In the genomic region with DNA sequence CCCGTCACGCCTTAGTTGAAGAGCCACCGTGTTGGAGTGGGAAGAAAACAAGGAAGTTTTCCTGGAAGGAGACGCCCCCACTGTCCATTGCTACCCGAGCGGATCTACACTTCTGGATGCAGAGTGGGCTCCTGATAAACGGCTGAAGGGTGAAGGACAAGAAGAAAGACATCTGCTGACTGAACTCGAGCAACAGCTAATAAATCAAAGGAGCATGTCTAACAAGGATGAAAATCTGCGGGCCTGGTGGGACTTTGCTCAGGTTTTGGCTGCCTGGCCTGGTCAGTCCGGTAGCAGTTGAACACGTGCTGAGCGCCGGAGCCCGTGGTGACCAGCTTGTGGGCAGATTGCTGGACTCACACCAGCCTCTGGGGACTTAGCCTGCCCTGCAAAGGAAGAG, we compare ENCODE assay signal across 7 mouse cellular contexts. TPM values are rescaled to one million over a fixed set of nuclear protein-coding genes. Genes with fewer than 3 reads are reported as not detected.
DNase-seq lines count a peak whose midpoint lies in the region; ATAC-seq and TF ChIP-seq lines count a peak whose summit lies in the region.

No protein-coding gene starts in this region.

- peak; percentile 25; the same call in 1 of the 2 replicates for ATAC-seq in lung, embryonic 14.5 days (ENCODE audit: insufficient read depth)
- no peak for ATAC-seq in forebrain, embryonic 16.5 days
- ATAC-seq in stomach, embryonic 15.5 days (ENCODE audit: insufficient read depth, low FRiP score, low read depth), result no peak
- ATAC-seq in activated CD4-positive, CD25-positive, alpha-beta regulatory T cell, adult 4 months, result no peak

- 0 out of 2 replicates have a peak overlapping the region, but pooled peaks have one; percentile 3 for H3K4me3 ChIP-seq in lung, embryonic 14.5 days (ENCODE audit: low read depth, low read length)
- no peak overlapping the region for H3K4me3 ChIP-seq in lung, adult 2 months (replicated peaks; ENCODE audit: extremely low read depth, low read depth, low read length)
- no peak overlapping the region; the same call in 1 of the 2 replicates for H3K4me3 ChIP-seq in forebrain, embryonic 16.5 days (replicated peaks; ENCODE audit: low read length)
- H3K4me3 ChIP-seq in stomach, embryonic 15.5 days (replicated peaks), result no peak overlapping the region

- no peak overlapping the region; the same call in 1 of the 2 replicates for H3K9ac ChIP-seq in lung, embryonic 14.5 days
- H3K9ac ChIP-seq in forebrain, embryonic 16.5 days (replicated peaks; ENCODE audit: low read depth, low read length), result no peak overlapping the region
- H3K9ac ChIP-seq in stomach, embryonic 15.5 days, result no peak overlapping the region

- TF ChIP-seq CTCF in lung, embryonic 14.5 days (IDR thresholded peaks at IDR 0.05; ENCODE audit: low read depth), result no peak
- TF ChIP-seq CTCF in lung, adult 2 months (IDR thresholded peaks at IDR 0.05; ENCODE audit: insufficient read depth, low read length), result no peak

- H3K27me3 ChIP-seq in lung, embryonic 14.5 days (ENCODE audit: insufficient read depth, low read length), result no peaks in the 10 kb centered on the region
- H3K27me3 ChIP-seq in forebrain, embryonic 16.5 days (replicated peaks; ENCODE audit: control insufficient read depth, insufficient read depth, low read length), result no peaks in the 10 kb centered on the region
- no peaks in the 10 kb centered on the region for H3K27me3 ChIP-seq in stomach, embryonic 15.5 days (replicated peaks)

- 25% methylated on average over 14 of the region's 14 CpGs for WGBS in lung, embryonic 14.5 days
- 46% methylated on average over 14 of the region's 14 CpGs for WGBS in lung, adult 2 months
- WGBS in forebrain, embryonic 16.5 days, result 77% methylated on average over 14 of the region's 14 CpGs
- WGBS in stomach, embryonic 15.5 days, result 46% methylated on average over 14 of the region's 14 CpGs

- no peaks in the 10 kb centered on the region for H3K9me3 ChIP-seq in lung, embryonic 14.5 days (ENCODE audit: low read depth, low read length)
- H3K9me3 ChIP-seq in forebrain, embryonic 16.5 days (ENCODE audit: control insufficient read depth, low read length), result no peaks in the 10 kb centered on the region
- H3K9me3 ChIP-seq in stomach, embryonic 15.5 days, result no peaks in the 10 kb centered on the region

- H3K36me3 ChIP-seq in lung, embryonic 14.5 days (ENCODE audit: insufficient read depth), result no peaks in the 10 kb centered on the region
- no peaks in the 10 kb centered on the region for H3K36me3 ChIP-seq in forebrain, embryonic 16.5 days (ENCODE audit: control insufficient read depth, insufficient read depth)
- H3K36me3 ChIP-seq in stomach, embryonic 15.5 days, result no peaks in the 10 kb centered on the region

- no peak overlapping the region for H3K27ac ChIP-seq in lung, embryonic 14.5 days (ENCODE audit: low read depth)
- H3K27ac ChIP-seq in forebrain, embryonic 16.5 days (ENCODE audit: low read length), result no peak overlapping the region
- no peak overlapping the region for H3K27ac ChIP-seq in stomach, embryonic 15.5 days

- H3K4me1 ChIP-seq in lung, embryonic 14.5 days (ENCODE audit: insufficient read depth), result 0 out of 2 replicates have a peak, but pooled peaks cover 10% of the 10 kb centered on the region
- H3K4me1 ChIP-seq in lung, adult 2 months (ENCODE audit: control insufficient read depth, insufficient read depth, low read length), result no peaks in the 10 kb centered on the region
- peaks cover 6% of the 10 kb centered on the region for H3K4me1 ChIP-seq in forebrain, embryonic 16.5 days (replicated peaks; ENCODE audit: control insufficient read depth, insufficient read depth, low read length)
- 0 out of 2 replicates have a peak, but pooled peaks cover 4% of the 10 kb centered on the region for H3K4me1 ChIP-seq in stomach, embryonic 15.5 days

- peak; percentile 33 for DNase-seq in lung, embryonic 14.5 days
- no peak for DNase-seq in lung, adult 2 months
- DNase-seq in kidney, postnatal 25 days, result peak; percentile 78 to 94
- no peak for DNase-seq in lung, postnatal 10 days

- peak overlapping the region; percentile 50 for H3K4me2 ChIP-seq in lung, embryonic 14.5 days
- H3K4me2 ChIP-seq in forebrain, embryonic 16.5 days (ENCODE audit: low read length), result peak overlapping the region; percentile 40
- H3K4me2 ChIP-seq in stomach, embryonic 15.5 days, result peak overlapping the region; percentile 39; the same call in 1 of the 2 replicates

- TF ChIP-seq POLR2A in lung, adult 2 months (IDR thresholded peaks at IDR 0.05; ENCODE audit: borderline replicate concordance, extremely low read depth, low read depth, low read length), result no peak

RNA-seq across cellular contexts. Expression of a gene that starts 0.6 kb away (rescaled TPM):
- polyA plus RNA-seq in lung, embryonic 14.5 days (2014; fragmentation: Nextera tagmentation; extraction: Ambion mirVana), result 0.60 and 0.70 TPM in 2 replicates
- polyA plus RNA-seq in lung, adult 2 months (2012; rRNA removed), result 0.66 and 4.5 TPM in 2 replicates
- polyA plus RNA-seq in forebrain, embryonic 16.5 days (2015; fragmentation: Nextera tagmentation; extraction: Ambion mirVana), result 2.6 and 2.7 TPM in 2 replicates
- polyA plus RNA-seq in stomach, embryonic 15.5 days (2015; fragmentation: Nextera tagmentation; extraction: Ambion mirVana), result 1.6 and 2.4 TPM in 2 replicates
- polyA plus RNA-seq in activated CD4-positive, CD25-positive, alpha-beta regulatory T cell, adult 4 months (2017; shearing (Covaris generic)), result not detected

RNA-seq across cellular contexts. Expression of a gene that starts 29.1 kb away (rescaled TPM):
- polyA plus RNA-seq in lung, embryonic 14.5 days (2014; fragmentation: Nextera tagmentation; extraction: Ambion mirVana), result not detected in 2 replicates
- not detected in 2 replicates for polyA plus RNA-seq in lung, adult 2 months (2012; rRNA removed)
- polyA plus RNA-seq in forebrain, embryonic 16.5 days (2015; fragmentation: Nextera tagmentation; extraction: Ambion mirVana), result not detected in 2 replicates
- 0.08 and 0.15 TPM in 2 replicates for polyA plus RNA-seq in stomach, embryonic 15.5 days (2015; fragmentation: Nextera tagmentation; extraction: Ambion mirVana)
- polyA plus RNA-seq in activated CD4-positive, CD25-positive, alpha-beta regulatory T cell, adult 4 months (2017; shearing (Covaris generic)), result not detected

RNA-seq across cellular contexts. Expression of a gene that starts 32.5 kb away (rescaled TPM):
- polyA plus RNA-seq in lung, embryonic 14.5 days (2014; fragmentation: Nextera tagmentation; extraction: Ambion mirVana), result 1.4 and 1.5 TPM in 2 replicates
- 3.8 and 5.0 TPM in 2 replicates for polyA plus RNA-seq in lung, adult 2 months (2012; rRNA removed)
- 0.14 and 0.25 TPM in 2 replicates for polyA plus RNA-seq in forebrain, embryonic 16.5 days (2015; fragmentation: Nextera tagmentation; extraction: Ambion mirVana)
- 1.2 and 1.3 TPM in 2 replicates for polyA plus RNA-seq in stomach, embryonic 15.5 days (2015; fragmentation: Nextera tagmentation; extraction: Ambion mirVana)
- under 1 TPM; 0.33 to 0.42 TPM for polyA plus RNA-seq in activated CD4-positive, CD25-positive, alpha-beta regulatory T cell, adult 4 months (2017; shearing (Covaris generic))

Comparison
In these comparisons a context has a peak if more than half of its experiments do, and no peak if none do; other contexts are left out.
1. DNase-seq: peak in lung, embryonic 14.5 days (single experiment) and kidney, postnatal 25 days (2 of 2); none in lung, adult 2 months (single experiment) and lung, postnatal 10 days (single experiment).
2. Peak in every context shown above with its lines, with median percentiles within 50 percentile points of each other: H3K4me2 ChIP-seq.